Mouse (Mus musculus) kidney, postnatal 25 days (tissue): ENCODE data around the gene Tbx19.

Experiments used
- DNase-seq, 2 experiments: peaks; one replicate each; pipeline ENCODE4 v3.0.0; 2021; ENCODE audit warnings: mixed read lengths in 2 of 2

Gene Tbx19

DNA sequence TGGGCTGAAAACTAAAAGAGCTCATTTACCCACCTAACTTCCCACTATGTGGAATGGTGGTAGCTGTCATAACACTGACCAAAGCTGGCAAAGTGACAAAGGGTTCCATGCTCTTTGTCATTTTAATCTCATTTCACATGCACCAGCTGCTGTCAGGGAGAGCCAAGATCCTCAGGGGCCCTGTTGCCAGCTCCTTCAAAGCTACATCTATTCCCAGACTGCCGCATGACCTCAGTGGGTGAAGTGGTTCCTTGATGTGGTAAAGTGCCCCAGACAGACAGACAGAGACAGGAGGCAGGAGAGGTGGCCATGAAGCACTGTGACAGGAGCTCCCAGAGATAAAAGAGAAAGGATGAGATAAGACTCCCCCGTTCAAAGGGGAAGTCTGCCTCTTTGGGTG lies 49.9 kb downstream of the Tbx19 start:
- no peak for DNase-seq

GRCm38 (mm10) chr1:165109135-165109534 lies 51.4 kb downstream of the Tbx19 start:
- DNase-seq: peak in 1 of 2 experiments; percentile 17

DNA sequence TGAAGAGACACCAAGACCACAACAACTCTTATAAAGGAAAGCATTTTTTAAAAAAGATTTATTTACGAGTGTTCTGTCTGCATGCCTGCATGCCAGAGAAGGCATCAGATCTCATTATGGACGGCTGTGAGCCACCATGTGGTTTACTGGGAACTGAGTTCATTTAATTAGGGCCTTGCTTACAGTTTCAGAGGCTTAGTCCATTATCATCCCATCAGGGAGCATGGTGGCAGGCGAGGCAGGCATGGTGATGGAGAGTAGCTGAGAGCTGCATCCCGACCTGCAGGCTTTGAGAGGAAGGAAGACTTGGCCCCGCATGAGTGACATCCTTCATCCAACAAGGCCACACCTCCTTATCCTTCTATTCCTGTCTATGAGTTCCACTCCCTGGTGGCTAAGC lies 52.1 kb downstream of the Tbx19 start:
- DNase-seq: peak in 1 of 2 experiments; percentile 20

DNA sequence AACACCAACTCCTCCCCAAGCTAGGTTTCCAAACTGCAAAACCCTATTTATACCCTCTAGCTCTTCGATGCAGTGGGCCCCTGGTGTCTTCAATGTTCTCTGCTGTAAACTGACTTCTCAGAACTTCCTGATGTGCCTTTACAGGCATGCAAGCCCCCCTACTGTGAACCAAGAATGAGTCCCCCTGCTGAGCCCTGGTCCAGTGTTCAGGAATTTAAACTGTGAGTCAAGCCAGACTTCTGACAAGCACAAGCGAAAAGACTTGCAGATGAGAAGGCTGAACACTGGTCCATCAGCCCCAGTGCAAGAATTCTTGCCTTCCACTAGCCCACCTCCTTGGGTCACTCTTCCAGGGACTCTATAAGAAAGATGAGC lies 54.6 kb downstream of the Tbx19 start:
- no peak for DNase-seq

DNA sequence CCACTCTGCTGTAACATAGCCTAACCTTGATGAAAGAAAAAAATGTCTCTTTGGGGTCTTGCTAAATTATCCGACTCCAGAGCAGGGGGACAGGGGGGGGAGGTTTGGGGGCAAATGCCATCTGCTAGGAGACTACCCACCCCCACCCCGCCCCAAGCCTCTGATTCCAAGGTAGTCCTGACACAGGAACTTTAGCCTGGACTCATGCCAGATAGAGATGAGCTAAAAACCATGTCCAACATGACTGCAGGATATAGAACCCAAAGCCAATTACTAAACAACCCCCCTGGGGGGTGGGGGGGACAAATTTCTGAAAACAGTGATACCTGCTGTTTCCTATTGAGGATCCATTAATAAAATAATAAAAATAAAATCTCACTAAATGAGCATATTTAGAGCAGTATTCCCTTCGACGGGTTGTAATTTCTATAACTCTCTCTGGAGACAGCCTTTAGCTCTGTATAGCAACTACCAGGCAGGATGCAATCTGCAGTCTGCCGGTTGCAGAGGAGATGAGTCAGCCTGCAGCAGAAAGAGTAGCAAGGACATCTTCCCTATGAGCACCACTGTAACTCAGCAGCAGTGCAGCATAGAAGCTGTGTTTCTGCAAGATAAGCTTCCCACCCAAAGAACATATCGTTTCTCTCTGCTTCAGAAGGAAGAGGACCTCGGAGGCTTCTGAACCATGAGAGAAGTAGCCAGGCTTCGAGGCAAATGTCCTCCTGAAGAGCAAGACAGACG lies 55.1 kb downstream of the Tbx19 start:
- DNase-seq: no peak

DNA sequence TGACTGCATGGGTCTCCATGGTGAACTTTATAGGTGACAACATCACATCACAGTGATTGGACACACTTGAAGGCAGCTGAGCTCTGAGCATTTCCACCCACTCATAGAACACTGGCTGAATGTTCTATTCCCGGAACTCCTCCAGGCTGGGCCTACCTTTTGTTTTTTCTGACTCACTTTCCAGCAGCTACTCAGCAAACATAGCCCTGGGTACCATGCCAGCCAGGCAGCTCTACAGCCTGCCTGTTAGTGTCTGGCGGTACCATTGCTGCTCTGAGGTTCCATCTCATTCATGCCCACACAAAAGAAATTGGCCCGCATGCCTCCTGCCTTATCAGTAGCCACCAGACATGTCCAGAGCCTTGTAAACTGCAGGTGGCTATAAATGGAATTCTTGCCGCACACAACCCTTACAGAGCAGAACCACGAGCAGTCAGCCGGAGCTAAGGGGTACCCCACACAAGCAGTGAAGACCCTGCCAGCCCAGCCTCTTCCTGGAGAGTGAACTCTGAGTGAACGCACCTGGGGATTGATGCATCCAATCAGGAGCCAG lies 55.8 kb downstream of the Tbx19 start:
- DNase-seq: no peak

- DNase-seq: no peak
Measured at GRCm38 (mm10) chr1:165099569-165099968, 61.0 kb downstream of the Tbx19 start.

- DNase-seq: no peak
Measured at GRCm38 (mm10) chr1:165094871-165095270, 65.7 kb downstream of the Tbx19 start.

DNA sequence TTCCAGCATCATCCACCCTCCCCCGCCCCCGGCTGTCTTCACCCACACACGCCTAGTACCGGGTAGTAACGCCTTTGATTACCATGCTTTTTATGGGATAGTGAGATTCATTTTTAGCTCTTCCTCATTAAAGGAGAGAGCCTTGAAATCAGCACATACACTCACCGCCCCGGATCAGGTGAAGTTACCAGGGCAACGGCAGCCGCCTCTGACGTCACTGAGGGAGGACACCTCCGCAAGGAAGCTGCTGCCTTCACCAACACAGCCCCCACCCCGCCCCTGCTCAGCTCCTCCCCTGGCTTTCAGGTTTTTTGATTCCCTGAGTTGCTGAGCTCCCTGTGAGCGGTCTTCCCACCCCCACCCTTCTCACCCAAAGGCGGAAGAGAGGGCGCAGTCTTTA lies 68.9 kb downstream of the Tbx19 start:
- DNase-seq: peak; percentile 4 to 49

DNA sequence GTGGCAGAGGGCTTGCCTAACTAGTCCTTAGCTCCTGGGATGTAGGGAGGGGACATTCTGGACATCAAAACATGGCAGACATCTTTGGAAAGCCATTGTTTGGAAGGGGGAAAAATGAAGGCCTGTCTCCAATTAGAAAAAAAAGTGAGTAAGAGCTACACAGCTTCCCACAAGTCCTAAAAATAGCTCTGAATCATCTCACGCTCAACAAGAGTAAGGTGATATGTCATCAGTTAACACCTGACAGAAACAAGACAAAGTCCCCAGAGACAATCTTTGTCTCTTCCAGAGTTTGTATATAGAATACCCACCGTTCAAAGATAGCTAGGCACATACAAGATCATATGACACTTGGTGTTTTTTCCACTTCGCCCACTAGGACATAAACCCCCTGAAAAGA lies 71.0 kb downstream of the Tbx19 start:
- DNase-seq: no peak
